Mouse (Mus musculus) small intestine, adult 2 months (tissue): ENCODE measurements around the gene Kansl3.

Experiments used
- CTCF ChIP-seq: fragments of 200-500 bp; IDR thresholded peaks from 2 replicates; pipeline ENCODE4 v1.5.1; 2012; ENCODE audit warnings: low read depth, mild to moderate bottlenecking, control low read depth, inconsistent platforms, low read length, moderate library complexity, mixed read lengths; ENCODE audit not compliant: insufficient replicate concordance, insufficient read length; ENCODE audit errors: extremely low read depth
- POLR2A ChIP-seq: fragments of 200-500 bp; IDR thresholded peaks from 2 replicates; pipeline ENCODE4 v1.6.1; 2012; ENCODE audit warnings: low read depth, mild to moderate bottlenecking, control low read depth, inconsistent platforms, low read length, moderate library complexity

GRCm38 (mm10) chr1:36404531-36404930 lies 35.5 kb upstream of the Kansl3 start:
- TF ChIP-seq CTCF (no peak), POLR2A (no peak)
